Mouse (Mus musculus) heart, adult 2 months (tissue): Measurements from ENCODE around the gene Mocs2. TPM values are rescaled to one million over a fixed set of nuclear protein-coding genes. Genes with fewer than 3 reads are reported as not detected.

Experiments used
- DNase-seq, 2 experiments: peaks; one replicate each; pipeline ENCODE4 v3.0.0; 2021
- H3K27ac ChIP-seq: fragments of 200-600 bp; 2 replicates; pipeline ENCODE4 v1.8.1; 2022
- H3K27me3 ChIP-seq: fragments of 200-500 bp; 2 replicates; pipeline ENCODE4 v1.6.1; 2012; ENCODE audit warnings: mild to moderate bottlenecking, low read length, inconsistent platforms, mixed read lengths; ENCODE audit not compliant: control insufficient read depth, insufficient read depth
- H3K36me3 ChIP-seq: fragments of 200-500 bp; 2 replicates; pipeline ENCODE4 v1.6.1; 2012; ENCODE audit warnings: low read length, inconsistent platforms; ENCODE audit not compliant: control insufficient read depth, insufficient read depth
- H3K4me1 ChIP-seq: fragments of 200-500 bp; 2 replicates; pipeline ENCODE4 v1.6.1; 2011; ENCODE audit warnings: low read length; ENCODE audit not compliant: control insufficient read depth, insufficient read depth
- H3K4me3 ChIP-seq: fragments of 200-600 bp; 2 replicates; pipeline ENCODE4 v1.8.1; 2022
- H3K79me2 ChIP-seq: fragments of 200-500 bp; replicated peaks from 2 replicates; pipeline ENCODE4 v1.6.1; 2012; ENCODE audit warnings: mild to moderate bottlenecking, inconsistent platforms, low read length, moderate library complexity, mixed read lengths; ENCODE audit not compliant: control insufficient read depth, insufficient read depth
- H3K9ac ChIP-seq: fragments of 200-500 bp; 2 replicates; pipeline ENCODE4 v1.6.1; 2012; ENCODE audit warnings: low read depth, mild to moderate bottlenecking, control low read depth, inconsistent platforms, low read length, mixed read lengths
- CTCF ChIP-seq: fragments of 200-600 bp; IDR thresholded peaks from 2 replicates; pipeline ENCODE4 v1.8.1; 2022; ENCODE audit warnings: antibody characterized with exemption, mild to moderate bottlenecking, moderate library complexity
- EP300 ChIP-seq: fragments of 200-500 bp; IDR thresholded peaks from 2 replicates; pipeline ENCODE4 v1.6.1; 2011; ENCODE audit warnings: low read depth, low read length, control low read depth; ENCODE audit not compliant: insufficient read depth
- POLR2A ChIP-seq: fragments of 200-500 bp; IDR thresholded peaks from 2 replicates; pipeline ENCODE4 v1.6.1; 2011; ENCODE audit warnings: mild to moderate bottlenecking, low read depth, low read length, control low read depth; ENCODE audit not compliant: insufficient read depth
- WGBS: fragments of 180-500 bp; shearing (Covaris S2); methylation state at CpG from one replicate; pipeline ENCODE4 v1.1.7; 2018; 5-methylcytosine and 5-hydroxymethylcytosine counted together
- intact Hi-C: fragments of 180-260 bp; cut with DNase I; formaldehyde crosslinking; loops from one replicate; pipeline ENCODE4 v1.15.1; 2025
- polyA plus RNA-seq: library from polyadenylated mRNA; depleted of rRNA; stranded (reverse); fragments of >200 nt; gene quantifications from 2 replicates; pipeline ENCODE4 v1.2.3, GENCODE M21; 2012
- total RNA-seq, 2 experiments: library from RNA; stranded (reverse); gene quantifications; 2 replicates each; pipeline ENCODE4 v1.2.3; 2021

Gene Mocs2
- total and polyA plus RNA-seq, 3 experiments, result 17.1 to 32.5 (median 30.6) TPM

GRCm38 (mm10) chr13:114818513-114818912 lies 477 bp downstream of the Mocs2 start:
- H3K27me3 ChIP-seq, result no peaks in the 10 kb centered on the region
- WGBS, result 12% methylated on average over 9 of the region's 9 CpGs
- intact Hi-C loops, result no loop called here
- peaks cover 2% of the 10 kb centered on the region for H3K79me2 ChIP-seq
- peak overlapping the region; percentile 76 for H3K27ac ChIP-seq
- H3K4me1 ChIP-seq, result 0 out of 2 replicates have a peak, but pooled peaks cover 1% of the 10 kb centered on the region
- peaks cover 2% of the 10 kb centered on the region; the same call in 1 of the 2 replicates for H3K36me3 ChIP-seq
- TF ChIP-seq CTCF, result no peak
- no peak for TF ChIP-seq POLR2A
- TF ChIP-seq EP300, result no peak
- H3K4me3 ChIP-seq, result peak overlapping the region; percentile 77
- DNase-seq, result no peak
- peak overlapping the region; percentile 86 for H3K9ac ChIP-seq

DNA sequence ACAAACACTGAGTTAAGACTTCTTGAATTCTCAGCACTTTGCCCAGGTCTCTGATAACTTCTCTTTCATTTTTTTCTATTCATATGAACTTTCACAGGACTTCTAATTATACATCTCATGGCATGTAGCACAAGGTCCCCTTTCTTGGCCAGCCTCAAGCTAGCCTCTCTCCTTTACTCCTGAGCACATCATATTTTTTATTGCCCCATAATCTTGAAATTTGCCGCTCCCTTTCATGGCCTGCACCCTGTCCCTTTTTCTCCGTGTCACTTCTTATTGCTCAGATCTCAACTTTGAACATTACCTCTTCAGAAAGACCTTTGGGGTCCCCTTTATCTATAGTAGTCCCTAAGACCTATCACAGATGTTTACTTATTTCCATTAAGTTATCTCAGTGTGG lies 4.8 kb downstream of the Mocs2 start:
- no peak for DNase-seq
- 0 out of 2 replicates have a peak, but pooled peaks cover 1% of the 10 kb centered on the region for H3K4me1 ChIP-seq
- H3K36me3 ChIP-seq, result peaks cover 5% of the 10 kb centered on the region
- intact Hi-C loops, result no loop called here
- TF ChIP-seq EP300, result no peak
- TF ChIP-seq CTCF, result no peak
- TF ChIP-seq POLR2A, result no peak
- no peak overlapping the region for H3K9ac ChIP-seq
- H3K4me3 ChIP-seq, result no peak overlapping the region
- H3K79me2 ChIP-seq, result peaks cover 5% of the 10 kb centered on the region
- 92% methylated on average over 2 of the region's 2 CpGs for whole genome bisulfite sequencing
- no peaks in the 10 kb centered on the region for H3K27me3 ChIP-seq
- no peak overlapping the region for H3K27ac ChIP-seq

GRCm38 (mm10) chr13:114825377-114825855 lies 7.4 kb downstream of the Mocs2 start:
- no peaks in the 10 kb centered on the region for H3K27me3 ChIP-seq
- H3K4me1 ChIP-seq, result no peaks in the 10 kb centered on the region
- peaks cover 5% of the 10 kb centered on the region for H3K79me2 ChIP-seq
- H3K9ac ChIP-seq, result no peak overlapping the region
- intact Hi-C loops, result no loop called here
- 93% methylated on average over 6 of the region's 6 CpGs for WGBS
- H3K36me3 ChIP-seq, result peaks cover 5% of the 10 kb centered on the region
- no peak overlapping the region for H3K4me3 ChIP-seq
- DNase-seq, result no peak
- TF ChIP-seq POLR2A (no peak), CTCF (no peak), EP300 (no peak)
- H3K27ac ChIP-seq, result no peak overlapping the region

DNA sequence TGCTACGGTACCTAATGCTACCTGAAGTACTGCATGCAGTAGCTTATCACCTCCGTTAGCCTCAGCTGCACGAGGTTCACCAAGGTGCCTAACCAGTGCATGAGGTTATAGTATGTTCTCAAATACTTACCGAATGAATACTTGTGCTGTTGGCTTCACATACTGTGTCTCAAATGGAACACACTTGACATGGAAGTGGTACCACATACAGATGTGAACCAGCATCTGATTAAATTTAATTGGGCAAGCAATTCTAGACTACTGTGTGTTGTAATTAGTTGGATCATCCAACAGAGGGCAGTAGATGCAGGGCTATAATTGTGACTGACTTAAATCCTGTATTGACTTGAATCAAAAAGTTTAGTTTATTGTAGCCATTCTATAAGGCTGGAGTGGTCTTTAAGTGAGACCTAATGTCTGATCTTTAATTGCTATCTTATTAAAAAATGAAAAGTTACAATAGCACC lies 13.4 kb downstream of the Mocs2 start:
- H3K9ac ChIP-seq, result no peak overlapping the region
- no peak for DNase-seq
- no peak for TF ChIP-seq POLR2A
- no peak for TF ChIP-seq EP300
- peak; percentile 90 for TF ChIP-seq CTCF
- H3K36me3 ChIP-seq, result peaks cover 14% of the 10 kb centered on the region
- H3K27ac ChIP-seq, result no peak overlapping the region
- intact Hi-C loops, result loop anchor here (1.0 to 5.0 kb wide), 3 partner anchors 100 to 401 kb away; no protein-coding TSS in a partner anchor
- no peaks in the 10 kb centered on the region for H3K79me2 ChIP-seq
- H3K4me3 ChIP-seq, result no peak overlapping the region
- H3K4me1 ChIP-seq, result peaks cover 5% of the 10 kb centered on the region
- H3K27me3 ChIP-seq, result no peaks in the 10 kb centered on the region
- 81% methylated on average over 4 of the region's 4 CpGs for WGBS

DNA sequence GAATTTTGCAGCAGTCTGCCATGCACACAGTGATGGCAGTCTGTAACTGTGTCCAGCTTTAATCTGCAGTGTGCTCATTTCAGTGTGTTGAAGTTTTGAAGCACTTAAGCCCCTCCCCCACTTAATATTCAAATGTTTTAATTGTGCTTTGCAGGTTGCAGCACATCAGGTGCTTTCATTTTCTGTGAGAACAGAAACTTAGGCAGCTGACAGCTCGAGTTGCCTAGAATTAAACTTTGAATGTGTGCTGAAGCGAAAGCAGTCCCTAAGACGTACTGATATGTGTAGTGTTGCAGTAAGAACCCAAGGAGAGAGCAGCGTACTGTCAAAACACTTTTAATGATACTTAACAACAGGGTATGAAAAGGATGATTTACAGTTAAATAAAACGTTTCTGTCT lies 14.7 kb downstream of the Mocs2 start:
- TF ChIP-seq EP300, result no peak
- TF ChIP-seq CTCF, result no peak
- no peak for TF ChIP-seq POLR2A
- no peak for DNase-seq
- peaks cover 14% of the 10 kb centered on the region for H3K36me3 ChIP-seq
- no peaks in the 10 kb centered on the region for H3K27me3 ChIP-seq
- H3K27ac ChIP-seq, result peak overlapping the region; percentile 64
- 71% methylated on average over 5 of the region's 5 CpGs for WGBS
- peaks cover 5% of the 10 kb centered on the region for H3K4me1 ChIP-seq
- no peak overlapping the region for H3K4me3 ChIP-seq
- no peaks in the 10 kb centered on the region for H3K79me2 ChIP-seq
- intact Hi-C loops, result loop anchor here (5.0 kb wide), 1 partner anchor 400 kb away; no protein-coding TSS in a partner anchor
- no peak overlapping the region for H3K9ac ChIP-seq

- no peaks in the 10 kb centered on the region for H3K79me2 ChIP-seq
These were observed 15.3 kb downstream of the Mocs2 start for GRCm38 (mm10) chr13:114833351-114833750.

More at GRCm38 (mm10) chr13:114833351-114833750, 15.3 kb downstream of the Mocs2 start:
- no peak for DNase-seq
- Histone ChIP-seq H3K27ac (peak overlapping the region; percentile 64), H3K36me3 (peaks cover 14% of the 10 kb centered on the region), H3K4me3 (no peak overlapping the region), H3K4me1 (peaks cover 7% of the 10 kb centered on the region), H3K9ac (no peak overlapping the region), H3K27me3 (no peaks in the 10 kb centered on the region)
- TF ChIP-seq CTCF, result no peak
- no peak for TF ChIP-seq POLR2A
- TF ChIP-seq EP300, result no peak
- 73% methylated on average over 4 of the region's 4 CpGs for WGBS
- intact Hi-C loops, result loop anchor here (5.0 kb wide), 1 partner anchor 399 kb away; no protein-coding TSS in a partner anchor
